Mouse (Mus musculus): ENCODE results near the gene Cd52.

The Cd52 gene

GRCm38 (mm10) chr4:134119644-134120043, 24.8 kb upstream of the Cd52 start:
- peak; percentile 63 for DNase-seq (ENCODE audit: low read depth, low spot score)

DNA sequence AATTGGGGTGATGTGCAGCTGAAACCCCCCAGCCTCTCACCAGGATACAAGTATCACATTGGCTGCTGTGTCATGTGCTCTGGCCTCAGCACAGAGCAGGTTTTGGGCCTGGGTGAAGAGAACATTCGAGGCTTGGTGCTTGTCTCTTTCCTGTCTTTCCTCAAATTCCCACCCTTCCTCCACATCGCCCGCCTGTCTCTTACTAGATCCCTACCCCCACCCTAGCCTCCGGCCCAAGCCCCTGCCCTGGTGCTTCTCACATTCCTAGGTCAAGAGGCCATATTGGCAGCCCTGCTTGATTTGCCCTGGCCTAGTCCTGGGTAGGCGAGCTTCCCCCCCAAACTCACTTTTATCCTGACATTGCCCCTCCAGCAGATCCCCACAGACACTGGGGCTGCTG, 24.2 kb upstream of the Cd52 start:
- no peak for DNase-seq (ENCODE audit: low read depth, low spot score)

DNA sequence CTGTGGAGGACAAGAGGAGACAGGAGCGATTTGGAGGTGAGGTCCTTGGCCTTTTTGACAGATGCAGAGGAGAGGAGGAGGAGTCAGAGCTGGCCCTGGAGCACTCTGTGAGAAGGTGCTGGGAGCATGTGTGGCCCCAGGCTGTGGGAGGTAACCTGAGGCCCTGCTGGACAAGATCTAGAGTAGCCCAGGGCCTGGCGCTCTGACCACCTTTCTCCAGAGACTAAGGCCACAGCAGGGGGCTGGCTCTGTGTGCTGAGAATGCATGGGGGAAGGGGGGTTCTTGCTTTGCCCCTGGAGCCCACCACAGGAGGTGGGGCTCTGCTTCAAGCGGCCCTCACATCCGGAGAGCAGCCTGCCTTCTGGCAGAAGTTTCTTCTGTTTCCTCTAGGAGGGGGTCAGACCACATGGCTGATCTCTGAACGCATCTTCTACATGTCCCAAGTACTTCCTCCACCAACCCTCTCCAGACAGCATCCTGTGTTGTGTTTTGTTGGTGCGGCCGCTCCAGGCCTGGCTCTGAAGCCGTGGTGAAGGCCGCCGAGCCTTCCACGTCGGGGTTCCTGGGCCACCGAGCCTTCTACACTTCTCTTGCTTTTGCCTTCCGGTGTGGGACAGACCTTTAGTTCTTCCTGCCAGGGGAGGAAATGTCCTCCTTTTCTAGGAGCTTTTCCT, 23.4 kb upstream of the Cd52 start:
- DNase-seq (ENCODE audit: low read depth, low spot score): peak; percentile 81

DNA sequence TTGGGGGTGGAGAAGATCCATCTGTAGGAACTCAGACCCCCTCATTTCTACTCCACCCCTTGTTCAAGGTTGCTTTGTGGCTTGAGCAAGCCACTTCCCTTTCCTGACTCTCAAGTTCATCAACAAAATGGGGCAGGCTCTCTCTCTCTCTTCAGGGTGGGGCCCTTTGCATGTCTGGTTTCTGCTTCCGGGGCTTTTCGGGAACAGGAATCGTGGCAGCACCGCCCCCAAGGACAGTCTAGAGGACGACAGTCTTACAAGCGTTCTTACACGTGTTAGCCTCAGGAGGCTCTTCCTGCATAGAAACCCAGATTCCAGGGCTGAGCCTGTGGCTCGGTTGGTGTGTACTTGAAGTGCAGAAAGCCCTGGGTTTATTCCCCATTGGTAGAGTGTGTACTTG, 22.1 kb upstream of the Cd52 start:
- DNase-seq (ENCODE audit: low read depth, low spot score): peak; percentile 94

DNA sequence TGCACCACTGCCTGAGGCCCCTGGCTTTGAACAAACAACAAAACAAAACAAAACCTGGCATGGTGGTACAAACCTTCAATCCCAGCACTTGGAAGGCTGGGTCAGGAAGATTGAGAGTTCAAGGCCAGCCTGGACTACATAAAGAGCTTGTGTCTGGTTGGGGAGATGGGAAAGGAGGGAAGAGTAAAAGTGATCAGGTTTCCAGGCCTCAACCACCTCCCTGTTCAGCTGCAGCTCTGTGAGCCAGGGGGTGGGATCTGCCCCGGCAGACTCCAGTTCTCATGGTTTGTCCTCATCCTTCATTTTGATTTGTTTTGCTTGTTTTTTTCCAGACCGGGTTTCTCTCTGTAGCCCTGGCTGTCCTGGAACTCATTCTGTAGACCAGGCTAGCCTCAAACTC, 21.6 kb upstream of the Cd52 start:
- DNase-seq (ENCODE audit: low read depth, low spot score): no peak

- no peak for DNase-seq (ENCODE audit: low read depth, low spot score)
Observed at GRCm38 (mm10) chr4:134115215-134116144, 20.6 kb upstream of the Cd52 start.

- DNase-seq (ENCODE audit: low read depth, low spot score): no peak
Observed at GRCm38 (mm10) chr4:134114038-134114437, 19.2 kb upstream of the Cd52 start.

GRCm38 (mm10) chr4:134113356-134113994, 18.6 kb upstream of the Cd52 start:
- DNase-seq (ENCODE audit: low read depth, low spot score): no peak

- no peak for DNase-seq (ENCODE audit: low read depth, low spot score)
Observed at GRCm38 (mm10) chr4:134112403-134112802, 17.5 kb upstream of the Cd52 start.

GRCm38 (mm10) chr4:134110653-134111052, 15.8 kb upstream of the Cd52 start:
- no peak for DNase-seq (ENCODE audit: low read depth, low spot score)

GRCm38 (mm10) chr4:134108196-134108595, 13.3 kb upstream of the Cd52 start:
- no peak for DNase-seq (ENCODE audit: low read depth, low spot score)

DNA sequence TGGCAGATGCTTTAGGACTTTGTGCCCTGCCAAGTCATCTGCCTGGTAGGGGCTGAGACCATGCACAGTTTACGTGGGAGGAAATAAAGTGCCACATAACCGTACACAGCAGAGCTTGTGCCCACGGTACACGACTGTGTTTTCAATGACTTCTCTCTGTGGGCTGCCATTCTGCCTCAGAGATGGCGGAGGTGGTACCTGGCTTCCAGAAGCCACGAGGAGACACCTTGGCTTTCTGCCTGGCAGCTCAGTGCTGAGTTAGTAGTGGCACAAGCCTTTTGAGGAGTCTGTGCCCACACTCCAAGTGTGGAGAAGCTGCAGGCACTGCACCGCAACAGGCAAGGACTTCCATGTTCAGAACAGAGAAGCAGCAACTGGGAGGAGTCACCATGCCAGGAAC, 12.8 kb upstream of the Cd52 start:
- no peak for DNase-seq (ENCODE audit: low read depth, low spot score)

- peak; percentile 82 for DNase-seq (ENCODE audit: low read depth, low spot score)
Observed at GRCm38 (mm10) chr4:134106105-134106504, 11.2 kb upstream of the Cd52 start.

- no peak for DNase-seq (ENCODE audit: low read depth, low spot score)
Observed at GRCm38 (mm10) chr4:134102742-134103119, 7.8 kb upstream of the Cd52 start.

GRCm38 (mm10) chr4:134101979-134102741, 7.3 kb upstream of the Cd52 start, which contains the start of gene Ubxn11:
TSS of gene Ubxn11 (plus strand) at chr4:134102570.
- DNase-seq (ENCODE audit: low read depth, low spot score): peak; percentile 91

- peak; percentile 17 for DNase-seq (ENCODE audit: low read depth, low spot score)
Observed at GRCm38 (mm10) chr4:134100245-134100644, 5.4 kb upstream of the Cd52 start.

DNA sequence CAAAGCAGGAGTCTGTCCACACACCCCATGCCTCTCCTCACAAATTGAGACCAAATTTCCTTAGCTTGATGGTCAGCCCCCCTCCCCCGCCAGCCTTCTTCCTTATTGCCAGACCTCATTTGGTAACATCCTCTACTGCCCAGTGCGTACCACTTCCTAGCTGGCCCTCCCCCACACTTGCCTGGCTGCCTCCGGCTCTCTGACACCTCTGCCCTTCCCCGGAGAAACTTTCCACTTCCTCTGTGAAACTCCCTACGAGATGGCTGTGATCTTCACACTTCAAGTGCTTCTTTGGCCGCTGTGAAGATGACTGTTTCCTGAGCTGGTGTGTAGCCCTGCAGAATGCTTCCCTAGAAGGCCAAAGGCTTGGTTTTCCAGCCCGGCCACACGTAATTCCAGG, 3.7 kb upstream of the Cd52 start:
- peak; percentile 93 for DNase-seq (ENCODE audit: low read depth, low spot score)

DNA sequence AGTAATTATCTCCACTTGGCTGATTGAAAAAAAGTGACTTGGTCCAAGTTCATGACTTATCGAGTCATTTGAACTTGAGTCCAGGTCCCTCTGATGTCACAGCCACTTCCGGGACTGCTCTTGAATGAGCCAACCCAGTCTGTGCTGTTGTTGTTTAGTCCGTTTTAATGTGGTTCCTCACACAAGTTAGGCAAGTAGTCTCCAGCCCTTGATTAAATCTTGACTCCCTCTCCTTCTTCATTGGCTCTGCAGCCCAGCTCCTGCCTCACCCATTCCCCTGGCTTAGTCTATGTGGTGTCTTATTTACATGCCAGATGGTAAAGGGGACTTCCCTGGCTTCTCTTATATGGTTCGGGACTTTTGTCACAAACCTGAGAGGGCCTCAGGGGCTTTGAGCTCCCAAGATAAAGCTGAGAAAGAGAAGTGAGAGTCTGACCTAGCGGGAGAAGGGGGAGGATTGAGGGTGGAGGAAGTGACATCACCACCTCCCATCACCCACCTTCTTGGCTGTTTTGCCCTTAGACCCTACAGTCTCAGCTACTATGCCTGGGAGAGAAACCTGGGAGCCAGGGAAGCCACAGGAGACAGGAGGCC, 2.2 kb upstream of the Cd52 start:
- DNase-seq (ENCODE audit: low read depth, low spot score): peak; percentile 91

- peak; percentile 38 for DNase-seq (ENCODE audit: low read depth, low spot score)
Observed at GRCm38 (mm10) chr4:134096120-134096519, 1.2 kb upstream of the Cd52 start.

DNA sequence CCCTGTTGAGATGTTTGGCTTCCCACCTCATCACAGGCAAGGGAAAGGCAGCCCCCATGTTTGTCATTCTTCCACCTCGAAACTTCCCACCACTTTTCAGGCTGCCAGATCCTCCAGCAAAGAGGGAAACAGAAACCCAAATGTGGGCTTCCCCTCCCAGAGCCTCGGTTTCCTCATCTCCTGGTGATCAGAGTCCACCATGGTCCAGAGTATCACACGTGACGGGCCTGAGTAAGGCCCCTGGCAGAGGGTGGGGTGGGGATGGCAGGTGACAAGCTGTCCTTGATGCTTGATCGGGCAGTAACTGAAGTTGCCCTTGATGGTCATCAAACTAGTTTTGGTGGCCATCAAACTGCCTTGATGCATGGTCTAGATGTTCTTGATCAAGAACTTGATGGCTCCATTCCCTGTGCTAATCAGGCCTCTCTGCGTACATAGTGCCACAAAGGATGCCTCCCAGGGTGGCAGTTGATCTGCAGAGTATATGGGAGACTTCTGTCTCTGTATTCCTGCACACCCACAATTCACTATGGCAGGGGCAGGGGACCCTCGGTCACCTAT, 798 bp downstream of the Cd52 start:
- DNase-seq (ENCODE audit: low read depth, low spot score): no peak

Measured in CD4-positive helper T cell, adult 2 months (primary cell).